Mouse (Mus musculus): ENCODE measurements around the gene Bcl2. TPM values are rescaled to one million over a fixed set of nuclear protein-coding genes. Genes with fewer than 3 reads are reported as not detected.

Bcl2 gene
- total and polyA plus RNA-seq, 2 experiments from 2014 or later, result 3.3 to 3.6 TPM

DNA sequence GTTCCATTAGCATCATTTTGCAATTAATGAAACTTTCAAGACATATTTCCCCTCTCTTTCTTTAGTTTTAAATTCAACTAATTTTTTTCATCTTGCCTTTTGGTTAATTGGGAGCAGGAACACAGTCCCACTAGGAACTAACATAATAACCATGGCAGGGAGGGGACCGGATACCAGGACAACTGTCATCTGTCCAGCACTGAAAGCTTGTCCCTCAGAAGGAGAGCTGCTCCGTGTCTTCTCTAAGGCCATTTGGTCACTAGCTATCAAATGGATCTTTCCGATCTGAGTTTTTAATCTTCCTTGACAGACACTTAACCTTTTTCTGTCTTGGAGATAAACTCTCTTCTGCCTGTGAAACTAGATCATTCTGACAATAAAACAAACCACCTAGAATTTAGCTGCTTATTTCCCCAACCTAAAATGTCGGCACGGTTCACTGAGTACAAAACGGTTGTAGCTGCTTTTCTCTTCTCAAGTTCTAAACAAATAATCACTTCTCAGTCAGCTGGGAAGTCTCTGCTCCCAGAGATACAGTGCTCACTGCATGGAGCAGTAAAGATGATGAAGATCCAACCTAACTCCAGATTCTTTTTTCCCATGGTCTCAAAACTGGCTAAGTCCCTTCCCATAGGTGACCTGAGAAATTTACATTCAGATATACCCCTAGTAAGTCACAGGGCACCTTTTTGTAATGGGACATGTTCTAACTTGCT lies 34.1 kb downstream of the Bcl2 start:
- Histone ChIP-seq H3K27me3 (ENCODE audit: control insufficient read depth, insufficient read depth, low read length) (no peaks in the 10 kb centered on the region), H3K4me3 (ENCODE audit: low read depth, low read length) (no peak overlapping the region), H3K4me2 (ENCODE audit: low read depth, low read length) (no peak overlapping the region), H3K36me3 (replicated peaks; ENCODE audit: control insufficient read depth, insufficient read depth, low read length) (peaks cover 4% of the 10 kb centered on the region; the same call in 1 of the 2 replicates), H3K9me3 (replicated peaks; ENCODE audit: control insufficient read depth, low read length) (no peaks in the 10 kb centered on the region), H3K9ac (replicated peaks; ENCODE audit: low read depth, low read length) (no peak overlapping the region), H3K4me1 (ENCODE audit: control insufficient read depth, insufficient read depth) (no peaks in the 10 kb centered on the region), H3K27ac (ENCODE audit: low read depth) (no peak overlapping the region)
- ATAC-seq (ENCODE audit: insufficient read depth, low read depth) (no peak), DNase-seq (ENCODE audit: low spot score) (no peak)
- WGBS, result 87% methylated on average over 6 of the region's 6 CpGs
- TF ChIP-seq EP300 (IDR thresholded peaks at IDR 0.05; ENCODE audit: low read depth) (no peak), CTCF (IDR thresholded peaks at IDR 0.05; ENCODE audit: low read depth) (no peak)

DNA sequence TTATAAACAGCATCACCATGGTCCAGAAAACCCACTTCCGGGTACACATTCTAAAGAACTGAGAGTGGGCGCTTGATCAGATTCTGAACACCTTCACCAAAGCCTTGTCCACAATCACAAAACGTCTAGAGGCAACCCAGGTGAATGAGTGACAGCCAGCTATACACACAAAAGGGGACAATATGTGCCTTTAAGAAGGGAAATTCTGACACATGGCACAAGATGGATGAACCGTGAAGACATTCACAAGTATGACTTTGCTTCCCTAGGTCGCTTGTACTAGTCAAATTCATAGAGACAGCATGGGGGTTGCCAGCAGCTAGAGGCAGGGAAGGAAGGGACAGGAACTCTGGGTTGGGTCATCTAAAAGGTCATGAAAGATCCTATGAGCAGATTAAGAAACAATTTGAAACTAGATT lies 36.0 kb downstream of the Bcl2 start:
- H3K4me2 ChIP-seq (ENCODE audit: low read depth, low read length), result no peak overlapping the region
- 79% methylated on average over 5 of the region's 5 CpGs for WGBS
- H3K4me1 ChIP-seq (ENCODE audit: control insufficient read depth, insufficient read depth), result no peaks in the 10 kb centered on the region
- ATAC-seq (ENCODE audit: insufficient read depth, low read depth), result no peak
- no peaks in the 10 kb centered on the region for H3K9me3 ChIP-seq (replicated peaks; ENCODE audit: control insufficient read depth, low read length)
- H3K36me3 ChIP-seq (replicated peaks; ENCODE audit: control insufficient read depth, insufficient read depth, low read length), result peaks cover 4% of the 10 kb centered on the region; the same call in 1 of the 2 replicates
- DNase-seq (ENCODE audit: low spot score), result no peak
- no peak overlapping the region for H3K4me3 ChIP-seq (ENCODE audit: low read depth, low read length)
- no peak overlapping the region for H3K9ac ChIP-seq (replicated peaks; ENCODE audit: low read depth, low read length)
- H3K27ac ChIP-seq (ENCODE audit: low read depth), result no peak overlapping the region
- no peaks in the 10 kb centered on the region for H3K27me3 ChIP-seq (ENCODE audit: control insufficient read depth, insufficient read depth, low read length)
- no peak for TF ChIP-seq EP300 (IDR thresholded peaks at IDR 0.05; ENCODE audit: low read depth)
- no peak for TF ChIP-seq CTCF (IDR thresholded peaks at IDR 0.05; ENCODE audit: low read depth)

DNA sequence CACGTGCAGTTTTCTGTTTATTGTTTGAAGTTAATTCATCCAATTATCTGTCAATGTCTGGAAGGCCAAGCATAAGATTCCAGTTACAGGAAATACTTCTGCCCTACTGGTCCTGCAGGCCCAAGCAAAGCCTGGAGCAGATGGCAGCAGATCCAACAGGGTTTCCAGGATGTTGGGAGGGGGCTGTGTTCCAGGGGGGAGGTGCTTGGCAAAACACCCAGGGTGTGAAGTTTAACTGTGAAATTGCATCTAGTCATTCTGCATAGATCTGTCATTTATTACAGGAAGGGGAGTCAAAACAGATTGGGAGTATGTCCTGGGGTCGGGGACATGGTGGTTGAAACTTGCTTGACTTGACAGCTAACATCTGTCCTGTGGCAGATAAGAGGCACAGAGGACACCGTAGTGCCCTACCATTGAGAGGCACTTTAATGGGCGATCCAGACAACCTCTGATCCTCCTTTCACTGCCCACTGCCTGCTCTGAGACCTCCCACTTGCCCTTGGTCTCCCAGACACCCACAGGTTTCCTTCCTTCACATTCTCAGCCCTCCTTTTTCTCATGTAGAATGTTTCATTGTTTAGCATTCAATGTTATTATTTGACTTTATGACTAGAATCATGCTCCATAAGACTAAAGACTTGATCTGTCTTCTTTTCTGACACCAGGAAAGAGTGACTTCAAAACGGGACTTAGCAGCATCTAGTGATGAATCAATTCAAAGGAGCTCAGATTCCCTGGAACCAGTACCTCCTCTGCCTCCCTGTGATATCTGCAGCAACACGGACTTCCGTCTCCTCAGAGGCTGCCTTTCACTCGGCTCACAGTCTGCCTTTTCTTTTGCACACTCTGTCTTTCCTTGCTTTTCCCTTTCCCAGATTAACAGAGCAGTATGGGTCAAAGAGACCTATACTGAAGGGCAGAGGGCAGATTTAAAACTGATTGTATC lies 47.7 kb downstream of the Bcl2 start:
- H3K27me3 ChIP-seq (ENCODE audit: control insufficient read depth, insufficient read depth, low read length), result no peaks in the 10 kb centered on the region
- no peak overlapping the region for H3K9ac ChIP-seq (replicated peaks; ENCODE audit: low read depth, low read length)
- no peaks in the 10 kb centered on the region for H3K36me3 ChIP-seq (replicated peaks; ENCODE audit: control insufficient read depth, insufficient read depth, low read length)
- DNase-seq (ENCODE audit: low spot score), result no peak
- no peak overlapping the region for H3K4me2 ChIP-seq (ENCODE audit: low read depth, low read length)
- TF ChIP-seq EP300 (IDR thresholded peaks at IDR 0.05; ENCODE audit: low read depth), result no peak
- TF ChIP-seq CTCF (IDR thresholded peaks at IDR 0.05; ENCODE audit: low read depth), result no peak
- WGBS, result 29% methylated on average over 8 of the region's 8 CpGs
- peaks cover 13% of the 10 kb centered on the region for H3K4me1 ChIP-seq (ENCODE audit: control insufficient read depth, insufficient read depth)
- H3K27ac ChIP-seq (ENCODE audit: low read depth), result 0 out of 2 replicates have a peak overlapping the region, but pooled peaks have one; percentile 11
- no peak overlapping the region for H3K4me3 ChIP-seq (ENCODE audit: low read depth, low read length)
- ATAC-seq (ENCODE audit: insufficient read depth, low read depth), result no peak
- no peaks in the 10 kb centered on the region for H3K9me3 ChIP-seq (replicated peaks; ENCODE audit: control insufficient read depth, low read length)

DNA sequence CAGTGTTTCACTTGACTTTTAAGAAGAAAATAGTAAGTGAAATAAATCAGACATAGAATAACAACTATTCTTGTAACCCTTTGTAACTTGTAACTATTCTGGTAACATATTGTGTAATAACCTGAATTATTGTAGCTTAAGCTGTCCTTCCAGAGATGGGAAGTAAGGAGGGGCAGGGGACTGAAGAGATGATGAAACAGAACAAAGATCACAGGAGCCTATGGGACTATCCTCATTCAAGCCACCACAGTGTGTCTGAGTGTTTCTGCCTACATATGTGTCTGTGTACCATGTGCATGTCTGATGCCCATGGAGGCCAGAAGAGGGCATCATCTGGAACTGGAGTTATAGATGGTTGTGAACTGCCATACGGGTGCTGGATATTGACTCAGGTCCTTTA lies 49.1 kb downstream of the Bcl2 start:
- DNase-seq (ENCODE audit: low spot score), result no peak
- no peak overlapping the region for H3K4me2 ChIP-seq (ENCODE audit: low read depth, low read length)
- TF ChIP-seq EP300 (IDR thresholded peaks at IDR 0.05; ENCODE audit: low read depth) (no peak), CTCF (IDR thresholded peaks at IDR 0.05; ENCODE audit: low read depth) (no peak)
- H3K36me3 ChIP-seq (replicated peaks; ENCODE audit: control insufficient read depth, insufficient read depth, low read length), result no peaks in the 10 kb centered on the region
- H3K9ac ChIP-seq (replicated peaks; ENCODE audit: low read depth, low read length), result no peak overlapping the region
- H3K27ac ChIP-seq (ENCODE audit: low read depth), result no peak overlapping the region
- H3K27me3 ChIP-seq (ENCODE audit: control insufficient read depth, insufficient read depth, low read length), result no peaks in the 10 kb centered on the region
- no peak for ATAC-seq (ENCODE audit: insufficient read depth, low read depth)
- 79% methylated on average over 1 of the region's 1 CpGs for WGBS
- peaks cover 10% of the 10 kb centered on the region for H3K4me1 ChIP-seq (ENCODE audit: control insufficient read depth, insufficient read depth)
- H3K4me3 ChIP-seq (ENCODE audit: low read depth, low read length), result no peak overlapping the region
- H3K9me3 ChIP-seq (replicated peaks; ENCODE audit: control insufficient read depth, low read length), result no peaks in the 10 kb centered on the region

DNA sequence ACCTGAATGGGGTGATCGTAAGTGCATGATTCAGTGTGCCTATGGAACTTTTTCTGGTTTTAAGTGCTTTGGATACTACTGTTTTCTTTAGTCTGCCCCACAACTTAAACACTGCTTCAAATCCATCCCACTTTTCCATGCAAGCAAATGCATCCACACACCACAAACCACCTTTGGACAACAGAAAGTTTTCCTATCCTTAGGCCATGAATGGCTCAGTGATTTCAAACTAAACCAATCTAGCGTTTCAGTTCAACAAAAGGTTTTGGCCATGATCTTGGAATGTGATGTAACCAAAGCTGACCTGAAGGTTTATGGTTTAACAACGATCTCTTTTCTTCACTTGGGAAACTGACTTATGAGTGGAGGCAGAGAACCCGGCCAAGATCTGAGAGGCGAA lies 51.6 kb downstream of the Bcl2 start:
- ATAC-seq (ENCODE audit: insufficient read depth, low read depth) (no peak), DNase-seq (ENCODE audit: low spot score) (no peak)
- H3K27me3 ChIP-seq (ENCODE audit: control insufficient read depth, insufficient read depth, low read length), result no peaks in the 10 kb centered on the region
- H3K9me3 ChIP-seq (replicated peaks; ENCODE audit: control insufficient read depth, low read length), result no peaks in the 10 kb centered on the region
- no peaks in the 10 kb centered on the region for H3K36me3 ChIP-seq (replicated peaks; ENCODE audit: control insufficient read depth, insufficient read depth, low read length)
- H3K27ac ChIP-seq (ENCODE audit: low read depth), result no peak overlapping the region
- H3K4me3 ChIP-seq (ENCODE audit: low read depth, low read length), result no peak overlapping the region
- TF ChIP-seq EP300 (IDR thresholded peaks at IDR 0.05; ENCODE audit: low read depth) (no peak), CTCF (IDR thresholded peaks at IDR 0.05; ENCODE audit: low read depth) (no peak)
- no peak overlapping the region for H3K9ac ChIP-seq (replicated peaks; ENCODE audit: low read depth, low read length)
- H3K4me1 ChIP-seq (ENCODE audit: control insufficient read depth, insufficient read depth), result peaks cover 10% of the 10 kb centered on the region
- no peak overlapping the region for H3K4me2 ChIP-seq (ENCODE audit: low read depth, low read length)
- 91% methylated on average over 5 of the region's 5 CpGs for WGBS

Measured in heart, postnatal 0 days (tissue).